In genomic region chr6:38957246-38957645, GRCm38 (mm10) we compare ENCODE assay signal across 18 mouse cellular contexts.
"Had no signal": no experiment of that assay in that cellular context is flagged by ENCODE, and none has a peak within 500 bp of the region (broad histone marks: within the 10 kb centered on the region; RNA-seq: fewer than 3 reads in every experiment).

No protein-coding gene starts in this region.

- H3K36me3 ChIP-seq: liver, embryonic 15.5 days; midbrain, embryonic 10.5 days; midbrain, embryonic 13.5 days; midbrain, embryonic 15.5 days; neural tube, embryonic 13.5 days; neural tube, embryonic 15.5 days had no signal

- H3K27me3 ChIP-seq: midbrain, embryonic 13.5 days; midbrain, embryonic 15.5 days; neural tube, embryonic 13.5 days; neural tube, embryonic 15.5 days had no signal

- H3K4me2 ChIP-seq: liver, embryonic 15.5 days; lung, embryonic 14.5 days; midbrain, embryonic 13.5 days; midbrain, embryonic 15.5 days; neural tube, embryonic 13.5 days; neural tube, embryonic 15.5 days had no signal

- H3K27ac ChIP-seq: liver, embryonic 15.5 days; midbrain, embryonic 10.5 days; midbrain, embryonic 13.5 days; midbrain, embryonic 15.5 days; neural tube, embryonic 13.5 days; neural tube, embryonic 15.5 days had no signal

- ATAC-seq: midbrain, embryonic 13.5 days; midbrain, embryonic 15.5 days had no signal

- H3K9me3 ChIP-seq: liver, embryonic 15.5 days; midbrain, embryonic 10.5 days; midbrain, embryonic 13.5 days; midbrain, embryonic 15.5 days; neural tube, embryonic 13.5 days; neural tube, embryonic 15.5 days had no signal

- H3K4me3 ChIP-seq: liver, embryonic 15.5 days; midbrain, embryonic 10.5 days; midbrain, embryonic 13.5 days; midbrain, embryonic 15.5 days; myocyte; neural tube, embryonic 13.5 days; neural tube, embryonic 15.5 days had no signal

- H3K9ac ChIP-seq: liver, embryonic 15.5 days; lung, embryonic 14.5 days; midbrain, embryonic 13.5 days; midbrain, embryonic 15.5 days; neural tube, embryonic 13.5 days; neural tube, embryonic 15.5 days had no signal

- DNase-seq: lung, adult 18-20 months; lung, postnatal 10 days; lung, postnatal 4 days; retina, postnatal 1 day; right cerebral cortex, adult 18-20 months; right cerebral cortex, postnatal 25 days; right cerebral cortex, postnatal 4 days; spleen, adult 18-20 months; thymus, postnatal 14 days; thymus, postnatal 36 days had no signal
